Mouse (Mus musculus): ENCODE measurements around the gene Cd38. TPM values are rescaled to one million over a fixed set of nuclear protein-coding genes. Genes with fewer than 3 reads are reported as not detected.

Cd38 gene
- polyA plus RNA-seq, 1 experiment from 2014 or later, result 15.3 TPM

DNA sequence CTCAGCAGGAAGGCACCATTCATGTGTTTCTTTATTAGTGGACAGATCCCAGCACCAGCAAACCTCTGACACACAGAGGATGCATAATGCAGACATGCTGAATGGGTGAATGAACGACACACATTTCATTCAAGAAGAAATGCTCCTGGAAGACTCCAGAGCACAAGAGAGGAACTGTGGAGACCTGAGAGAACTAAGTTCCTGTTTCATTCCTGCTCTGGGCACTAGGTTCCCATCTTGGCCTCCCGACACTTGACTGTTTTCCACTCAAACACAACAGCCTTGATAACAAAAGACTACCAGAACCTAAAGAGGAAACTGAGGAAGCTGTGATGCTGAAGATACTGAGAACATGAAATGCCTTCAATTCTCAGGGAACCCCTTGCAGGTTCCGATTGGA, 20.1 kb upstream of the Cd38 start:
- H3K4me1 ChIP-seq (ENCODE audit: control insufficient read depth, low read depth, low read length), result no peaks in the 10 kb centered on the region
- H3K27me3 ChIP-seq (ENCODE audit: control insufficient read depth, insufficient read depth, low read depth, low read length), result no peaks in the 10 kb centered on the region
- ATAC-seq (ENCODE audit: low read depth), result no peak
- no peak overlapping the region for H3K4me2 ChIP-seq (ENCODE audit: low read depth, low read length)
- H3K27ac ChIP-seq (ENCODE audit: low read length), result no peak overlapping the region
- H3K36me3 ChIP-seq (ENCODE audit: control insufficient read depth, insufficient read depth), result no peaks in the 10 kb centered on the region
- no peak overlapping the region for H3K4me3 ChIP-seq (ENCODE audit: low read depth, low read length)
- 46% methylated on average over 3 of the region's 3 CpGs for WGBS (ENCODE audit: insufficient replicate concordance)
- no peak overlapping the region for H3K9ac ChIP-seq (ENCODE audit: low read depth, low read length)
- H3K9me3 ChIP-seq (replicated peaks; ENCODE audit: control insufficient read depth, low read length), result no peaks in the 10 kb centered on the region

DNA sequence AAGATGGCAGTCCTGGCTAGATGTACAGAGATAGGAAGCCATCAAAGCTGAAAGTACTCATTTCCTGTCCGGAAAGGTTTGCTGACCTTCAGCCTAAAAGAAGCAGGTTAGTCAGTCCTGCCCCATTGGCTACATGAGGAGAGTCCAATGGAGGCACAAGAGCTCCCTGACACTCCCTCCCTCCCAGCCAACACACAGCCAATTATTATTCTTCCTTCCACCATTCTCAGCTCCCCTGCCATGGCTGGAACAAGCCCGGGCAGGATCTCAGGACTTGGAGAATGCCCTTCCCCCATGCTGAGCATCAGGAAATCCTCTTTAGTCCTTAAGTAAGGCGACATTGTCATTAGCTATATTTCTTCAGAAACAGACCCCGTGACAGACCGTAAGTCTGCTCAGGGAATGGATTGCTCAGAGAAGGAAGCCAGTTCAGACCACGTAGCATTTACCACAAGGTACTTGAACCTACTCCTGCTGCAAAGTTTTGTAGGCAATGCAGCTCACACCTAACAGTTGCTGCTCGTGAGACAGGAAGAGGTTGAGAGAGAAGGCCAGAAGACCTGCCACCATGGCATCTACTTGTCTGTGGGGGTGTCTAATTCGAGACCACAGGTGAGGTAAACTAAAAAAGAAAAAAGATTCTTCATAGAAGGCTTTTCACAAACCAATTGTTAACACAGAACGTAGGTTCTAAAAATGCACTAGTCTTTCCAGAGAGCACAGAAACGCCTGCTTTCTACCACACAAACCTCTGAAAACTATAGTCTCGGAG, 15.1 kb upstream of the Cd38 start:
- peak overlapping the region; percentile 29; the same call in 1 of the 2 replicates for H3K27ac ChIP-seq (ENCODE audit: low read length)
- ATAC-seq (ENCODE audit: low read depth), result 0 out of 2 replicates have a peak, but pooled peaks have one; percentile 21
- 43% methylated on average over 11 of the region's 11 CpGs for WGBS (ENCODE audit: insufficient replicate concordance)
- H3K27me3 ChIP-seq (ENCODE audit: control insufficient read depth, insufficient read depth, low read depth, low read length), result no peaks in the 10 kb centered on the region
- no peaks in the 10 kb centered on the region for H3K36me3 ChIP-seq (ENCODE audit: control insufficient read depth, insufficient read depth)
- no peaks in the 10 kb centered on the region; the same call in 1 of the 2 replicates for H3K9me3 ChIP-seq (replicated peaks; ENCODE audit: control insufficient read depth, low read length)
- no peak overlapping the region for H3K9ac ChIP-seq (ENCODE audit: low read depth, low read length)
- H3K4me1 ChIP-seq (ENCODE audit: control insufficient read depth, low read depth, low read length), result no peaks in the 10 kb centered on the region
- no peak overlapping the region for H3K4me2 ChIP-seq (ENCODE audit: low read depth, low read length)
- H3K4me3 ChIP-seq (ENCODE audit: low read depth, low read length), result no peak overlapping the region

DNA sequence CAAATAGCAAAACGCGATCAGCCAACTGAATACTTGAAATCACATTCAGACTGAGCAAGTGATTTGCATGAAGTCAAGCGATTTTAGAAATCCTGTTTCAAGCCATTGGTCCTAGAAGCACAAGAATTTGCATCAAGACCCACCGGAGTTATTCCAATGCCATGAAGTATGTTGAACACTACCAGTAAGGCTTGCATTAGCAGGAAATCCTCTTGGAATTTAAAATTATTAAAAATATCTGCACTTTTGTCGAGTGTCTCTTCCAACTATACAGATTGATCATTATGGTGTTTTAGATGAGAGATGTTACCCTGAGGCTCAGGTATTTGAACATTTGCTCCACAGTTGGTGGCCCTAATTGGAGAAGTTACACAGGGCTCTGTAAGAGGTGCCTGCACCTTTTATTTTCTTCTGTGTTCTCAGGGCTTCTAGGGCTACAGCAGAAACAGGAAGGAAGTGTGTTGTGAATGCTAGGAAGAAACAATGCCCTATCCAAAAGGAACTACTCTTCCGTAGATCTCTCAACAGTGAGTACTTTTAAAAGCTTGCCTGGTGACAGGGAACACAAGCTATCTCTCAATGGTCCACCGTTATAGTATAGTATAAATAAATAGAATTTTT, 14.4 kb upstream of the Cd38 start:
- H3K4me1 ChIP-seq (ENCODE audit: control insufficient read depth, low read depth, low read length), result no peaks in the 10 kb centered on the region
- no peak overlapping the region for H3K4me2 ChIP-seq (ENCODE audit: low read depth, low read length)
- no peaks in the 10 kb centered on the region; the same call in 1 of the 2 replicates for H3K9me3 ChIP-seq (replicated peaks; ENCODE audit: control insufficient read depth, low read length)
- WGBS (ENCODE audit: insufficient replicate concordance), result 51% methylated on average over 7 of the region's 7 CpGs
- no peak overlapping the region for H3K9ac ChIP-seq (ENCODE audit: low read depth, low read length)
- no peaks in the 10 kb centered on the region for H3K27me3 ChIP-seq (ENCODE audit: control insufficient read depth, insufficient read depth, low read depth, low read length)
- no peaks in the 10 kb centered on the region for H3K36me3 ChIP-seq (ENCODE audit: control insufficient read depth, insufficient read depth)
- H3K27ac ChIP-seq (ENCODE audit: low read length), result peak overlapping the region; percentile 41; the same call in 1 of the 2 replicates
- ATAC-seq (ENCODE audit: low read depth), result no peak
- H3K4me3 ChIP-seq (ENCODE audit: low read depth, low read length), result no peak overlapping the region

DNA sequence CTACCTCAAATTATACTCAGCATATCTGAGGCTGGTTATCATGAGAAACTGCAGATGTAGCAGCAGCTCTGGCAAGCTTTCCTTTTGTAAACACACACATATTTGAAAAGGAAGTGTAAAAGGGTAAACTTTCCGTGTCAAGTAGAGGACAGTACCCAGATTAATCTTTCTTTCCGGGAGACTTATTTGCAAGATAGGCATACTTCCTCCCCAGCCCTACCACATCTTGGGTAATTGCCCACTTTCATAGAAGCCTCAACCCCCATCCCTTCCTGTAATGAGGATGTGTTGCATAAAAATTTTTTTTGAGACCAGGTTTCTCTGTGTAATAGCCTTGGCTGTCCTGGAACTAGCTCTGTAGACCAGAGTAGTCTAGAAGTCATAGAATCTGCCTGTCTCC, 12.6 kb upstream of the Cd38 start:
- Histone ChIP-seq H3K4me3 (ENCODE audit: low read depth, low read length) (no peak overlapping the region), H3K4me2 (ENCODE audit: low read depth, low read length) (no peak overlapping the region), H3K27me3 (ENCODE audit: control insufficient read depth, insufficient read depth, low read depth, low read length) (no peaks in the 10 kb centered on the region), H3K9me3 (replicated peaks; ENCODE audit: control insufficient read depth, low read length) (no peaks in the 10 kb centered on the region; the same call in 1 of the 2 replicates), H3K27ac (ENCODE audit: low read length) (no peak overlapping the region), H3K9ac (ENCODE audit: low read depth, low read length) (no peak overlapping the region), H3K4me1 (ENCODE audit: control insufficient read depth, low read depth, low read length) (no peaks in the 10 kb centered on the region), H3K36me3 (ENCODE audit: control insufficient read depth, insufficient read depth) (no peaks in the 10 kb centered on the region)
- WGBS (ENCODE audit: insufficient replicate concordance), result 17% methylated on average over 2 of the region's 2 CpGs
- ATAC-seq (ENCODE audit: low read depth), result peak; percentile 54; the same call in 1 of the 2 replicates

DNA sequence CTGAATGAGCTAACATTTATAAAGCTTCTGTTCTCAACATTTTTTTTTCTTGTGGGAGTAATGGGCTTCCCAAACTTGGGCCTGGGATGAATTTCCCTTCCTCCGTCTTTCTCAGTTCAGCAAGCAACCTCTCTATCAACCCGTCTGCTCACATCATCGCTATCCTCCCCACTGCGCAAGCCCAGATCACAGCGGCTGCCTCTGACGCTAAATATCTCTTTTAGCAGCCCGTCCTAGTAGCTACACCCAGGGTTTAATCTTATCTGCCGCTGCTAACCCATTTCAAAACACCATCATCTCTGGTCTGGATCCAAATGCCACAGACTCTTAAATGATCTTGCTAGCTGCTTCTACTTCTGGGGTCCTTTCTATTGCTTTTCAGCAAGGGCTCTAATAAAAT, 8.7 kb upstream of the Cd38 start:
- H3K27ac ChIP-seq (ENCODE audit: low read length), result no peak overlapping the region
- H3K36me3 ChIP-seq (ENCODE audit: control insufficient read depth, insufficient read depth), result no peaks in the 10 kb centered on the region
- H3K9me3 ChIP-seq (replicated peaks; ENCODE audit: control insufficient read depth, low read length), result no peaks in the 10 kb centered on the region; the same call in 1 of the 2 replicates
- no peak overlapping the region for H3K9ac ChIP-seq (ENCODE audit: low read depth, low read length)
- 64% methylated on average over 8 of the region's 8 CpGs for whole genome bisulfite sequencing (ENCODE audit: insufficient replicate concordance)
- no peaks in the 10 kb centered on the region for H3K27me3 ChIP-seq (ENCODE audit: control insufficient read depth, insufficient read depth, low read depth, low read length)
- H3K4me3 ChIP-seq (ENCODE audit: low read depth, low read length), result no peak overlapping the region
- no peak for ATAC-seq (ENCODE audit: low read depth)
- no peaks in the 10 kb centered on the region for H3K4me1 ChIP-seq (ENCODE audit: control insufficient read depth, low read depth, low read length)
- H3K4me2 ChIP-seq (ENCODE audit: low read depth, low read length), result no peak overlapping the region

DNA sequence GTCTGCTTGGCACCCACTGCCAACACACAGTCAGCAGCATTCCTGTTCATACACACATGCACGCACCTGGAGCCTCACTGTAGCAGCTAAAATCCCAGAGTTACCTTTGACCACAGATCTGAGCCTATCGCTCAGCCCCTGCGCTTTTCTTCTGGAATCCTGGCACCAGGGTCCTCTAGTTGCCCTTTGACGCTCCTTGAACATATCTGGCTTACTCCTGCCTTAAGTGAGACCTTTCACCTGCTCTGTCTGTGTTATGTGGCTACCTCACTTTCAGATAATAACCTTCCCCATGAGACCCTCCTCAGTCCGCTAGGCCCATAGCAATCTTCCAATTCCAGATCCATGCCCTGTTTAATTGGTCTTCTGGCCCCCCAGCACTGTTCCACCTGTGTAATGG, 8.3 kb upstream of the Cd38 start:
- Histone ChIP-seq H3K4me3 (ENCODE audit: low read depth, low read length) (no peak overlapping the region), H3K27ac (ENCODE audit: low read length) (no peak overlapping the region), H3K9me3 (replicated peaks; ENCODE audit: control insufficient read depth, low read length) (no peaks in the 10 kb centered on the region; the same call in 1 of the 2 replicates), H3K4me1 (ENCODE audit: control insufficient read depth, low read depth, low read length) (no peaks in the 10 kb centered on the region), H3K27me3 (ENCODE audit: control insufficient read depth, insufficient read depth, low read depth, low read length) (no peaks in the 10 kb centered on the region), H3K9ac (ENCODE audit: low read depth, low read length) (no peak overlapping the region), H3K36me3 (ENCODE audit: control insufficient read depth, insufficient read depth) (no peaks in the 10 kb centered on the region), H3K4me2 (ENCODE audit: low read depth, low read length) (no peak overlapping the region)
- 74% methylated on average over 5 of the region's 5 CpGs for WGBS (ENCODE audit: insufficient replicate concordance)
- ATAC-seq (ENCODE audit: low read depth), result no peak

DNA sequence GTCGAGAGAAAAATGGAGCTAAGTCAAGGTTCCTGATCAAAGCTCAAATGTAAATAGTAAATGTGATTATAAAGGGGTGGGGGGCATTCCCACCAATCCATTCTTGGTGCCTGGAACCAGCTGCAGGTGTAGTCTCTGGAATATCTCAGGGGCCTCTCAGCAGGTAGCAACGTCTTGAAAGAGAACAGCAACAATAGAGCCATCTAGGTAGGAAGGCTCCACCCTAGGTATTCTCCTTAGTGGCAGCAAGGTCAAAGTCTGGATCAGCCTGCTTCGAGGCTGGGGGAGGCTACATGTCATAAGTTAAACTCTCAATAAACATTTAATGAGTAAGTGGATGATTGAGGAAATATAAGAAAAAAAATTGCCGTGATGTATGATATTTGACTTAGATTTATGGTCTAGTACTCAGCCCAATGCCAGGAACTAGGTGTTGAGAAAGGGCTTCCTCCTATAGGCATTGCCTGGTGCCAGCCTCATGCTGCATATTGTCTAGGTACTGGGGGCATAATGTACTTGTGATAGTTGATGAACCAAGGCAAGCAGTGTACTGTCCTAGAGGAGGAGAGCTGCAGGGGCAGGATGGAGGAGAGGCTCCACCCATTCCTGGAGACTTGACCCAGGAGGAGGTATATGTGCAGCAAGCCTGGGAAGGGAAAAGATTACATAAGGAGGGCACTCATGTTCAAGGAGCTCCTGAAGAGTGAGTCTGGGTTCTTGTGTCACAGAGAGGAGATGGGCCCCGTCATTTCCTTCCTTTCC, 7.5 kb upstream of the Cd38 start:
- ATAC-seq (ENCODE audit: low read depth), result 0 out of 2 replicates have a peak, but pooled peaks have one; percentile 9
- Histone ChIP-seq H3K4me1 (ENCODE audit: control insufficient read depth, low read depth, low read length) (no peaks in the 10 kb centered on the region), H3K36me3 (ENCODE audit: control insufficient read depth, insufficient read depth) (no peaks in the 10 kb centered on the region), H3K27me3 (ENCODE audit: control insufficient read depth, insufficient read depth, low read depth, low read length) (no peaks in the 10 kb centered on the region), H3K9ac (ENCODE audit: low read depth, low read length) (no peak overlapping the region), H3K27ac (ENCODE audit: low read length) (no peak overlapping the region), H3K4me3 (ENCODE audit: low read depth, low read length) (no peak overlapping the region), H3K9me3 (replicated peaks; ENCODE audit: control insufficient read depth, low read length) (no peaks in the 10 kb centered on the region; the same call in 1 of the 2 replicates), H3K4me2 (ENCODE audit: low read depth, low read length) (no peak overlapping the region)
- WGBS (ENCODE audit: insufficient replicate concordance), result 49% methylated on average over 5 of the region's 5 CpGs

DNA sequence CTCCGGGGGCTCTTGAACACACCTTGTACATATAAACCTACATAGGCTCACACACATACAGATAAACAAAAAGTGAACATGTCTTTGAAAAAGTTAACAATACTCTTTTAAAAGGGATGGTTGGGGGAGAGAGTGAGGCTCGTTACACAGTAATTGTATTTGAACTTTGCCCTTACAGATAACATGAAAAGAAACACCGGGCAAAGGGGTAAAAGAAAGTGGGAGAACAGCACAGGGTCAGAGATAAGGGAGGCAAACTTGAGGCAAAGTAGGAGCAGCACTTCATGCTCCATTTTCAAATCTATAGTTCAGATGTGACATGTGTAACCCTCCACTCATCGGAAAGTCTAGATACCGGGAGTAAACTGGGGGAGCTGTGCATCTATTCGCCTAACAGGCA, 4.7 kb upstream of the Cd38 start:
- Histone ChIP-seq H3K9me3 (replicated peaks; ENCODE audit: control insufficient read depth, low read length) (no peaks in the 10 kb centered on the region), H3K4me1 (ENCODE audit: control insufficient read depth, low read depth, low read length) (no peaks in the 10 kb centered on the region; the same call in 1 of the 2 replicates), H3K27ac (ENCODE audit: low read length) (no peak overlapping the region), H3K27me3 (ENCODE audit: control insufficient read depth, insufficient read depth, low read depth, low read length) (no peaks in the 10 kb centered on the region), H3K4me3 (ENCODE audit: low read depth, low read length) (no peak overlapping the region), H3K36me3 (ENCODE audit: control insufficient read depth, insufficient read depth) (no peaks in the 10 kb centered on the region), H3K4me2 (ENCODE audit: low read depth, low read length) (no peak overlapping the region), H3K9ac (ENCODE audit: low read depth, low read length) (no peak overlapping the region)
- no peak for ATAC-seq (ENCODE audit: low read depth)
- WGBS (ENCODE audit: insufficient replicate concordance), result 46% methylated on average over 6 of the region's 6 CpGs

All from liver, embryonic 16.5 days (tissue).